Mouse (Mus musculus): ENCODE data around the gene Mrpl47. TPM values are rescaled to one million over a fixed set of nuclear protein-coding genes. Genes with fewer than 3 reads are reported as not detected.
"Not testable (repeated sequence)": the region's sequence is repeated elsewhere in the genome, so short reads cannot be mapped to it uniquely, and the experiment has no call there.

The Mrpl47 gene
- polyA plus RNA-seq, 1 experiment from 2014 or later, result 42.7 TPM

DNA sequence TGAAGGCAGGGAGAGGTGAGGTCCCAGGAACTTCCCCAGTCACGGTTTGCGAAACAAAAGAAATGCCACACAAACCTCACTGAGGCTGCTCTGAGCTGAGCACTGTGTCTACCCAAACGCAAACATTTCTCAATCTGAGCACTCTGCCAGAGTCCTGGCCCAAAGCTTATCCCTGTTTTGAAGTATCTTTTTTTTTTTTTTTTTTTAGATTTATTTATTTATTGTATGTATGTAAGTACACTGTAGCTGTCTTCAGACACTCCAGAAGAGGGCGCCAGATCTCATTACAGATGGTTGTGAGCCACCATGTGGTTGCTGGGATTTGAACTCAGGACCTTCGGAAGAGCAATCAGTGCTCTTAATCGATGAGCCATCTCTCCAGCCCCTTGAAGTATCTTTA, 33.4 kb downstream of the Mrpl47 start:
- WGBS, result 84% methylated on average over 6 of the region's 6 CpGs
- ATAC-seq (ENCODE audit: insufficient number of reproducible peaks, low FRiP score, low TSS enrichment, low read depth); H3K9ac ChIP-seq (ENCODE audit: low read length); H3K36me3 ChIP-seq (ENCODE audit: control insufficient read depth, insufficient read depth, low read length); H3K4me2 ChIP-seq (ENCODE audit: low read depth, severe bottlenecking); DNase-seq (ENCODE audit: low spot score); H3K27ac ChIP-seq (replicated peaks; ENCODE audit: low read depth, low read length); H3K4me3 ChIP-seq (ENCODE audit: low read depth, low read length); H3K9me3 ChIP-seq (ENCODE audit: control insufficient read depth, low read length); H3K4me1 ChIP-seq (ENCODE audit: control insufficient read depth, insufficient read depth, low read length); H3K27me3 ChIP-seq (ENCODE audit: control insufficient read depth, insufficient read depth, low read length): not testable (repeated sequence)

DNA sequence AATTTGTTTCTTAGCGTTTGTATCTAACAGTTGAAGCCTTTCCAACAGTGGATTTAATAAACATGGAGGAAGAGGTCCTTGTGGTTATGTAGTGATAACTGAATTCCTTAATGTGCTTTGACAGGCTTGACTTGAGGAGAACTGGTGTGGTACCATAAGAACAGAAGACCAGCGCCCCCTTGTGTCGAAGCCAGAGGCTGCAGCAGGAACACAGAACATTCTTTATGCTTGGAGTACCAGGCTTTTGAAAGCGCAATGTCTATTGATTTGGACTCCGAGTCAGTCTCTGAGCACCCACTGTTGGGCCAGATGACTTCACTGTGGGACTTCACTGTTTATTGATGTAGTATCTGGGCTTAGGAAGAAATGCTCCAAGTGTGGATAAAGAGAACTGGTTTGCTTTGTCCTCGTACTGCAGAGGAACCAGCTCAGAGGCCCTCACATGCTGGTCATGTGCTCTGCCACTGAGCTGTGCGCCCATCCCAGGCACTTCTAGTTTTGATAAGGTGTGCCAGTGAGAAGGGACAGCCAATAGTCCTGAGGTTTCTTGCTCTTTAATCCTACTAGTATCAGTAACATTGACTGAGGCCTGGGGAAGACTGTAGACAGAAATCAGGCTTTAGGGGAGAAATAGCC, 39.1 kb downstream of the Mrpl47 start:
- H3K27ac ChIP-seq (replicated peaks; ENCODE audit: low read depth, low read length), result no peak overlapping the region
- H3K36me3 ChIP-seq (ENCODE audit: control insufficient read depth, insufficient read depth, low read length), result no peaks in the 10 kb centered on the region
- peak; percentile 92 for DNase-seq (ENCODE audit: low spot score)
- H3K9ac ChIP-seq (ENCODE audit: low read length), result no peak overlapping the region
- no peak for ATAC-seq (ENCODE audit: insufficient number of reproducible peaks, low FRiP score, low TSS enrichment, low read depth)
- WGBS, result 44% methylated on average over 7 of the region's 7 CpGs
- H3K9me3 ChIP-seq (ENCODE audit: control insufficient read depth, low read length), result no peaks in the 10 kb centered on the region
- H3K4me1 ChIP-seq (ENCODE audit: control insufficient read depth, insufficient read depth, low read length), result no peaks in the 10 kb centered on the region
- no peaks in the 10 kb centered on the region for H3K27me3 ChIP-seq (ENCODE audit: control insufficient read depth, insufficient read depth, low read length)
- H3K4me2 ChIP-seq (ENCODE audit: low read depth, severe bottlenecking), result no peak overlapping the region
- no peak overlapping the region for H3K4me3 ChIP-seq (ENCODE audit: low read depth, low read length)

DNA sequence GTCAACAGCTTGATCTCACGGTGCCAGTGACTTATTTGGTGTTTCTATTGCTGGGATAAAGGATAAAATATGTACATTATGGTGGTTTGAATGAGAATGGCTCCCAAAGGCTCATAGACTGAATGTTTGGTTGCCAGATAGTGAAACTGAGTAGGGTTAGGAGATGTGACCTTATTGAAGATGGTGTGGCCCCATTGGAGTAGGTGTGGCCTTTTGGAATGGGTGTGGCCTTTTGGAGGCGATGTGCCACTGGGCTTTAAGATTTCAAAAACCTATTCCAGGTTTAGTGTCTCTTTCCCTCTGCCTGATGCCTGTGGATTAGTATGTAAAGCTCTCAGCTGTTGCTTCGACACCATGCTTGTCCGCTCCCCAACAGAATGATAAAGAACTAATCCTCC, 41.8 kb downstream of the Mrpl47 start:
- H3K27me3 ChIP-seq (ENCODE audit: control insufficient read depth, insufficient read depth, low read length), result no peaks in the 10 kb centered on the region
- H3K4me1 ChIP-seq (ENCODE audit: control insufficient read depth, insufficient read depth, low read length), result no peaks in the 10 kb centered on the region
- H3K27ac ChIP-seq (replicated peaks; ENCODE audit: low read depth, low read length), result no peak overlapping the region
- no peak overlapping the region for H3K4me2 ChIP-seq (ENCODE audit: low read depth, severe bottlenecking)
- no peaks in the 10 kb centered on the region for H3K36me3 ChIP-seq (ENCODE audit: control insufficient read depth, insufficient read depth, low read length)
- H3K9me3 ChIP-seq (ENCODE audit: control insufficient read depth, low read length), result no peaks in the 10 kb centered on the region
- H3K4me3 ChIP-seq (ENCODE audit: low read depth, low read length), result no peak overlapping the region
- ATAC-seq (ENCODE audit: insufficient number of reproducible peaks, low FRiP score, low TSS enrichment, low read depth), result no peak
- H3K9ac ChIP-seq (ENCODE audit: low read length), result no peak overlapping the region
- 89% methylated on average over 4 of the region's 4 CpGs for WGBS
- no peak for DNase-seq (ENCODE audit: low spot score)

DNA sequence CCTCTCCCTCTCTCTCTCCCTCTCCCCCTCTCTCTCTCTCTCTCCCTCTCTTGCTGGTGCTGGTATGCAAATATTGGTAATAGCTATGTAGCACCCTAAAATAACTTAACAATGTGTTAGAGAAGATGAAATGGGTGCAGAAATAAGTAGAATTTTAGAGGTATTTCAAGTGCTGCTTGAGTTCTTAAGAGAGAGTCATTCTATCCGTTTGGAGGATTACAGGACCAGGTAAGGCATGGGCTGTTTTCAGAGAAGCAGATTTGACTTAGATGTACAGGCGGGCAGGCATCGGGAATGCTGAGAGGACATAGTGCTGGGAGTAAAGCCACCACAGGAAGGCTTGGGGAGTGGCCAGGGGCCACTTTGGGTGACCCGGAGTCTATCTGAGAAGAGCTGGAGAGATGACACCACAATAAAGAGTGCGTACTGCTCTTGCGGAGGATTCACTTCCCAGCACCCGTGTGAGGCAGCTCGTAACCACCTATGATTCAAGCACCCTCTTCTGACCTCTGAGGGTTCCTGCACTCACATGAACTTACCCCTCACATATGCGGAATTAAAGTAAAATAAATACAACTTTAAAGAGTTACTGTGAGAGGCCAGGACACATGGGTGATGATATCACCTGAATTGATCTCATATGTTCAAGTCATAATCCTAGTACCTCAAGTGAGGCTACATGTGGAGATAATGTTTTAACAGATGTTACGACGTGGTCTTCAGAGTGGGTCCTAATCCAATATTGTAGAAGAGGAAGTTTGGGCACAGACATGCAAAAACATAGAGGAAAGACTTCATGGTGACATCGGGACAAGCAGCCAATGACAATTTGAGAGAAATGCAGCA, 42.4 kb downstream of the Mrpl47 start:
- Histone ChIP-seq H3K27ac (replicated peaks; ENCODE audit: low read depth, low read length) (no peak overlapping the region), H3K4me1 (ENCODE audit: control insufficient read depth, insufficient read depth, low read length) (no peaks in the 10 kb centered on the region), H3K9me3 (ENCODE audit: control insufficient read depth, low read length) (no peaks in the 10 kb centered on the region), H3K9ac (ENCODE audit: low read length) (no peak overlapping the region), H3K4me2 (ENCODE audit: low read depth, severe bottlenecking) (no peak overlapping the region), H3K4me3 (ENCODE audit: low read depth, low read length) (no peak overlapping the region), H3K27me3 (ENCODE audit: control insufficient read depth, insufficient read depth, low read length) (no peaks in the 10 kb centered on the region), H3K36me3 (ENCODE audit: control insufficient read depth, insufficient read depth, low read length) (no peaks in the 10 kb centered on the region)
- ATAC-seq (ENCODE audit: insufficient number of reproducible peaks, low FRiP score, low TSS enrichment, low read depth) (no peak), DNase-seq (ENCODE audit: low spot score) (no peak)
- 74% methylated on average over 12 of the region's 12 CpGs for WGBS

DNA sequence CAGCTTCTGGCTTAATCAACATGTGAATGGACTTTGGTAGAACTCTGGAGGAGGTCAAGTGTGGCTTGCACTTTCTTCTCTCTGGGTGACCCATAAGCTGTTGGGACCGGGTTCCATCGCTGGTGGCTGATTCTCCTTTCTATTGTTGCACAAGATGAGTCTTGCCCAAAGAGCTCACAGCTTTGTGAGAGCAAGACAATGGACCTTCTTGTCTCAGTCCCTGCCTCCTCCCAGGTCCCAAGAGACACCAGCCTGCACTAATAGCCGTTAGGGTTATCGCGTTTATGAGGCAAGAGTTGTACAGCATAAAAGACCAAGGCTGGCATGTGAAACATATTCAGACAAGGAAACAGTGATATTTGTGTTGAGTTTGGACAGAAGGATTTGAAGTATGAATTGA, 43.2 kb downstream of the Mrpl47 start:
- Histone ChIP-seq H3K4me2 (ENCODE audit: low read depth, severe bottlenecking) (no peak overlapping the region), H3K36me3 (ENCODE audit: control insufficient read depth, insufficient read depth, low read length) (no peaks in the 10 kb centered on the region), H3K4me1 (ENCODE audit: control insufficient read depth, insufficient read depth, low read length) (no peaks in the 10 kb centered on the region), H3K9me3 (ENCODE audit: control insufficient read depth, low read length) (no peaks in the 10 kb centered on the region), H3K9ac (ENCODE audit: low read length) (no peak overlapping the region), H3K27me3 (ENCODE audit: control insufficient read depth, insufficient read depth, low read length) (no peaks in the 10 kb centered on the region), H3K4me3 (ENCODE audit: low read depth, low read length) (no peak overlapping the region), H3K27ac (replicated peaks; ENCODE audit: low read depth, low read length) (no peak overlapping the region)
- DNase-seq (ENCODE audit: low spot score), result no peak
- no peak for ATAC-seq (ENCODE audit: insufficient number of reproducible peaks, low FRiP score, low TSS enrichment, low read depth)
- WGBS, result 79% methylated on average over 5 of the region's 5 CpGs

DNA sequence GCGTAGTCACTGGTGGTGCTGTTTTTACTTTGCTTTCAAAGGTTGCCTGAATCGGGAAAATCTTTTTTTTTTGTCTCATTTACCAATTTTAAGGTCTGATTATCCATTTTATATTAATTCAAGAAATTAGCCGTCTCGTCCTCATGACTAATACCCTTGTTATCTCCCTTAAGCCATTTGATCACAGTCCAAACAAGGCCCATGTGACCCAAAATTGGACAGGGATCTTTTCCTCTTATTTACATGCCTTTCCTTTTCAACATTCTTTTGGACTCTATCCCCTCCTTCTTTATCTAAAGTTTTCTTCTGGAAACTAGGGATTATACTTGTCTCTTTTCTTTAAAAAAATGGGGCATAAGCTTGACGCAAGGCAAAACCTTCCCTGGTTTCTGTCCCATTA, 45.6 kb downstream of the Mrpl47 start:
- WGBS, result 78% methylated on average over 5 of the region's 5 CpGs
- Histone ChIP-seq H3K4me3 (ENCODE audit: low read depth, low read length) (no peak overlapping the region), H3K9me3 (ENCODE audit: control insufficient read depth, low read length) (no peaks in the 10 kb centered on the region), H3K27ac (replicated peaks; ENCODE audit: low read depth, low read length) (no peak overlapping the region), H3K4me2 (ENCODE audit: low read depth, severe bottlenecking) (no peak overlapping the region), H3K4me1 (ENCODE audit: control insufficient read depth, insufficient read depth, low read length) (no peaks in the 10 kb centered on the region), H3K36me3 (ENCODE audit: control insufficient read depth, insufficient read depth, low read length) (no peaks in the 10 kb centered on the region), H3K27me3 (ENCODE audit: control insufficient read depth, insufficient read depth, low read length) (no peaks in the 10 kb centered on the region), H3K9ac (ENCODE audit: low read length) (no peak overlapping the region)
- DNase-seq (ENCODE audit: low spot score), result no peak
- no peak for ATAC-seq (ENCODE audit: insufficient number of reproducible peaks, low FRiP score, low TSS enrichment, low read depth)

DNA sequence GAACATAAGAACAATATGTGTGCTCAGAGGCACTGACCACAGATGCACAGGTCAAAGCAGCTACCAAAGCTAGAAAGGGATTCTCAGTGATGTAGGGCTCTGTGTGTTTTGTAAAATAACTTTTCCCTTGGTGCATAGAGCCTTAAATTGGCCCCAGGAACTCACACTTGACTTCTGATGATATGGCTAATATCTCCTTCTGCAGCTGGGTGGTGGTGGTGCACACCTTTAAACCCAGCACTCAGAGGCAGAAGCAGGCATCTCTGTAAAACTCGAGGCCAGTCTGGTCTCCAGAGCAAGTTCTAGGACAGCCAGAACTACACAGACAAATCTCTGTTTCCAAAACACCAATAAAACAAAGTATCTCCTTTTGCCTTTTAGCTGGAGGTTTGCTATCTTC, 46.5 kb downstream of the Mrpl47 start:
- H3K36me3 ChIP-seq (ENCODE audit: control insufficient read depth, insufficient read depth, low read length), result no peaks in the 10 kb centered on the region
- ATAC-seq (ENCODE audit: insufficient number of reproducible peaks, low FRiP score, low TSS enrichment, low read depth), result no peak
- no peak overlapping the region for H3K27ac ChIP-seq (replicated peaks; ENCODE audit: low read depth, low read length)
- no peaks in the 10 kb centered on the region for H3K9me3 ChIP-seq (ENCODE audit: control insufficient read depth, low read length)
- DNase-seq (ENCODE audit: low spot score), result no peak
- H3K9ac ChIP-seq (ENCODE audit: low read length), result no peak overlapping the region
- WGBS, result 59% methylated on average over 1 of the region's 1 CpGs
- H3K4me1 ChIP-seq (ENCODE audit: control insufficient read depth, insufficient read depth, low read length), result no peaks in the 10 kb centered on the region
- H3K4me3 ChIP-seq (ENCODE audit: low read depth, low read length), result no peak overlapping the region
- H3K27me3 ChIP-seq (ENCODE audit: control insufficient read depth, insufficient read depth, low read length), result no peaks in the 10 kb centered on the region
- H3K4me2 ChIP-seq (ENCODE audit: low read depth, severe bottlenecking), result no peak overlapping the region

DNA sequence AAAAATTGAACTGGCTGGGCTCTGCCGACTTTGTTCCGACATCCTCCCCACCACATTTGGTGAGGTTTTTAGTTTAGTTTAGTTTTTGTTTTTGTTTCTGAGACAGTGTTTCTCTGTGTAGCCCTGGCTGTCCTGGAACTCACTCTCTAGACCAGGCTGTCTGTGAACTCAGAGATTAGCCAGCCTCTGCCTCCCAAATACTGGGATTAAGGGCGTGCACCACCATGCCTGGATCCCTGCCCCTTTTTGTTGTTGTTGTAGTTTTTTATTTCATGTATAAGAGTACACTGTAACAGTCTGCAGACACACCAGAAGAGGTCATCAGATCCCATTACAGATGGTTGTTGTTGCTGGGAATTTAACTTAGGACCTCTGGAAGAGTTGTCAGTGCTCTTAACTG, 47.4 kb downstream of the Mrpl47 start:
- H3K36me3 ChIP-seq (ENCODE audit: control insufficient read depth, insufficient read depth, low read length), result no peaks in the 10 kb centered on the region
- no peaks in the 10 kb centered on the region for H3K9me3 ChIP-seq (ENCODE audit: control insufficient read depth, low read length)
- ATAC-seq (ENCODE audit: insufficient number of reproducible peaks, low FRiP score, low TSS enrichment, low read depth), result no peak
- H3K27me3 ChIP-seq (ENCODE audit: control insufficient read depth, insufficient read depth, low read length), result no peaks in the 10 kb centered on the region
- H3K4me3 ChIP-seq (ENCODE audit: low read depth, low read length), result no peak overlapping the region
- DNase-seq (ENCODE audit: low spot score), result no peak
- H3K9ac ChIP-seq (ENCODE audit: low read length), result no peak overlapping the region
- no peaks in the 10 kb centered on the region for H3K4me1 ChIP-seq (ENCODE audit: control insufficient read depth, insufficient read depth, low read length)
- 90% methylated on average over 3 of the region's 3 CpGs for WGBS
- no peak overlapping the region for H3K27ac ChIP-seq (replicated peaks; ENCODE audit: low read depth, low read length)
- no peak overlapping the region for H3K4me2 ChIP-seq (ENCODE audit: low read depth, severe bottlenecking)

Data from limb, embryonic 11.5 days (tissue).